Comparison of ENCODE assay signal across 30 mouse cellular contexts in genomic region chr11:32568637-32569293, GRCm38 (mm10). TPM values are rescaled to one million over a fixed set of nuclear protein-coding genes. Genes with fewer than 3 reads are reported as not detected.
A peak's percentile ranks its signal among the peaks of the same experiment; 100 is the strongest.
DNase-seq lines count a peak whose midpoint lies in the region; ATAC-seq and TF ChIP-seq lines count a peak whose summit lies in the region.
"Had no signal": no experiment of that assay in that cellular context is flagged by ENCODE, and none has a peak within 500 bp of the region (broad histone marks: within the 10 kb centered on the region; RNA-seq: fewer than 3 reads in every experiment).

No protein-coding gene starts in this region.

- H3K27me3 ChIP-seq in lung, embryonic 16.5 days (ENCODE audit: control insufficient read depth, insufficient read depth, low read depth, low read length): no peaks in the 10 kb centered on the region
- H3K27me3 ChIP-seq: heart, embryonic 13.5 days; hindbrain, embryonic 12.5 days; intestine, embryonic 15.5 days; limb, embryonic 12.5 days; liver, embryonic 12.5 days; megakaryocyte, embryonic 14.5 days; midbrain, embryonic 12.5 days; neural tube, embryonic 13.5 days had no signal

- DNase-seq in gastrocnemius, adult 2 months: no peak
- DNase-seq in gastrocnemius, adult 18-20 months (ENCODE audit: low spot score): no peak
- no peak for DNase-seq in layer of hippocampus, adult 2 months (ENCODE audit: low spot score in 2 of 2)
- no peak for DNase-seq in layer of hippocampus, adult 9-10 months (ENCODE audit: low spot score)
- no peak for DNase-seq in lung, adult 2 months
- DNase-seq in lung, postnatal 4 days: peak; percentile 47 to 77
- DNase-seq: adrenal gland, adult 2 months; adrenal gland, postnatal 36 days; gastrocnemius, postnatal 14 days; heart, adult 18-20 months; kidney, adult 8-10 months; kidney, postnatal 4 days; layer of hippocampus, adult 9-11 months; liver, postnatal 0 days; thymus, adult 2 months; thymus, postnatal 36 days had no signal

- peaks cover 16% of the 10 kb centered on the region for H3K4me1 ChIP-seq in lung, embryonic 16.5 days (replicated peaks; ENCODE audit: control insufficient read depth, insufficient read depth, low read length)
- 0 out of 2 replicates have a peak, but pooled peaks cover 6% of the 10 kb centered on the region for H3K4me1 ChIP-seq in lung, adult 2 months (ENCODE audit: control insufficient read depth, insufficient read depth, low read length)

- intact Hi-C loops in gastrocnemius, adult 2 months (cut with DNase I): no loop called here

- WGBS in lung, embryonic 16.5 days: 74% methylated on average over 15 of the region's 15 CpGs
- 71% methylated on average over 15 of the region's 15 CpGs for WGBS in lung, adult 2 months

- H3K9ac ChIP-seq in lung, embryonic 16.5 days (ENCODE audit: low read length): no peak overlapping the region
- H3K9ac ChIP-seq: heart, embryonic 13.5 days; hindbrain, embryonic 12.5 days; intestine, embryonic 15.5 days; limb, embryonic 12.5 days; liver, embryonic 12.5 days; liver, postnatal 0 days; midbrain, embryonic 12.5 days; neural tube, embryonic 13.5 days had no signal

- H3K36me3 ChIP-seq in lung, embryonic 16.5 days (ENCODE audit: control insufficient read depth, insufficient read depth, low read length): no peaks in the 10 kb centered on the region
- H3K36me3 ChIP-seq: hindbrain, embryonic 12.5 days; intestine, embryonic 15.5 days; limb, embryonic 12.5 days; liver, embryonic 12.5 days; midbrain, embryonic 12.5 days; neural tube, embryonic 13.5 days had no signal

- TF ChIP-seq POLR2A in lung, adult 2 months (IDR thresholded peaks at IDR 0.05; ENCODE audit: borderline replicate concordance, extremely low read depth, low read depth, low read length): no peak

- H3K4me2 ChIP-seq in lung, embryonic 16.5 days (ENCODE audit: low read depth, low read length): no peak overlapping the region
- H3K4me2 ChIP-seq: heart, embryonic 13.5 days; hindbrain, embryonic 12.5 days; intestine, embryonic 15.5 days; limb, embryonic 12.5 days; liver, embryonic 12.5 days; midbrain, embryonic 12.5 days; neural tube, embryonic 13.5 days had no signal

- no peak overlapping the region for H3K4me3 ChIP-seq in gastrocnemius, adult 2 months
- H3K4me3 ChIP-seq in layer of hippocampus, adult 2 months: no peak overlapping the region
- no peak overlapping the region for H3K4me3 ChIP-seq in lung, embryonic 16.5 days (ENCODE audit: low read length)
- no peak overlapping the region for H3K4me3 ChIP-seq in lung, adult 2 months (replicated peaks; ENCODE audit: extremely low read depth, low read depth, low read length)
- H3K4me3 ChIP-seq: erythroblast, embryonic 14.5 days; heart, embryonic 13.5 days; hindbrain, embryonic 12.5 days; intestine, embryonic 15.5 days; limb, embryonic 12.5 days; liver, embryonic 12.5 days; megakaryocyte, embryonic 14.5 days; midbrain, embryonic 12.5 days; neural tube, embryonic 13.5 days had no signal

- ATAC-seq in lung, embryonic 16.5 days (ENCODE audit: low read depth): peak; percentile 62
- ATAC-seq: forebrain, embryonic 16.5 days; intestine, embryonic 15.5 days; liver, embryonic 12.5 days; liver, postnatal 0 days had no signal

- no peak for TF ChIP-seq CTCF in gastrocnemius, adult 2 months (IDR thresholded peaks at IDR 0.05)
- no peak for TF ChIP-seq CTCF in layer of hippocampus, adult 2 months (conservative IDR thresholded peaks at IDR 0.05)
- TF ChIP-seq CTCF in lung, adult 2 months (IDR thresholded peaks at IDR 0.05; ENCODE audit: insufficient read depth, low read length): no peak

- H3K9me3 ChIP-seq in lung, embryonic 16.5 days (ENCODE audit: control insufficient read depth, low read length): no peaks in the 10 kb centered on the region
- H3K9me3 ChIP-seq: heart, embryonic 13.5 days; hindbrain, embryonic 12.5 days; intestine, embryonic 15.5 days; limb, embryonic 12.5 days; liver, embryonic 12.5 days; megakaryocyte, embryonic 14.5 days; midbrain, embryonic 12.5 days; neural tube, embryonic 13.5 days had no signal

- peak overlapping the region; percentile 38 for H3K27ac ChIP-seq in gastrocnemius, adult 2 months
- H3K27ac ChIP-seq in layer of hippocampus, adult 2 months: peak overlapping the region; percentile 68; the same call in 1 of the 2 replicates
- H3K27ac ChIP-seq in lung, embryonic 16.5 days (ENCODE audit: low read length): no peak overlapping the region
- H3K27ac ChIP-seq: heart, embryonic 13.5 days; hindbrain, embryonic 12.5 days; hindbrain, postnatal 0 days; intestine, embryonic 15.5 days; kidney, postnatal 0 days; limb, embryonic 12.5 days; liver, embryonic 12.5 days; midbrain, embryonic 12.5 days; neural tube, embryonic 13.5 days had no signal

RNA-seq across cellular contexts. Expression of gene Stk10, which starts 35.7 kb away (rescaled TPM):
- total RNA-seq in gastrocnemius, adult 2 months (2021): 1 to 10 TPM; 1.9 to 3.8 TPM
- 1 to 10 TPM; 2.2 to 4.4 TPM for total RNA-seq in gastrocnemius, adult 18-20 months (2021)
- total RNA-seq in layer of hippocampus, adult 2 months (2021): 1 to 10 TPM; 7.3 to 9.0 TPM
- polyA plus RNA-seq in lung, embryonic 16.5 days (2015; fragmentation: Nextera tagmentation; extraction: Ambion mirVana): 2.6 and 3.2 TPM in 2 replicates
- 19.4 and 22.8 TPM in 2 replicates for polyA plus RNA-seq in lung, adult 2 months (2012; rRNA removed)

RNA-seq across cellular contexts. Expression of gene Efcab9, which starts 36.9 kb away (rescaled TPM):
- 1 to 10 TPM; 1.0 to 2.0 TPM for total RNA-seq in gastrocnemius, adult 2 months (2021)
- total RNA-seq in gastrocnemius, adult 18-20 months (2021): 1 to 10 TPM; 1.8 to 2.6 TPM
- 1 to 10 TPM; 2.7 to 2.9 TPM for total RNA-seq in layer of hippocampus, adult 2 months (2021)
- 0.79 TPM in 1 of 2 replicates, not detected in the other for polyA plus RNA-seq in lung, embryonic 16.5 days (2015; fragmentation: Nextera tagmentation; extraction: Ambion mirVana)
- not detected in 2 replicates for polyA plus RNA-seq in lung, adult 2 months (2012; rRNA removed)
- total RNA-seq: hindbrain, postnatal 0 days had no signal
- polyA plus RNA-seq: adrenal gland, adult 2 months; brain, embryonic 14.5 days; erythroblast, embryonic 14.5 days; forebrain, embryonic 16.5 days; hindbrain, embryonic 12.5 days; hindbrain, postnatal 0 days had no signal

Comparison
In these comparisons a context has a peak if more than half of its experiments do, and no peak if none do; other contexts are left out.
1. DNase-seq: peak in lung, postnatal 4 days (2 of 2); none in gastrocnemius, adult 2 months (single experiment), gastrocnemius, adult 18-20 months (single experiment), layer of hippocampus, adult 2 months (0 of 2), layer of hippocampus, adult 9-10 months (single experiment) and lung, adult 2 months (single experiment).